Mouse (Mus musculus) stomach, postnatal 0 days (tissue): Measurements from ENCODE around the gene Gpd2. TPM values are rescaled to one million over a fixed set of nuclear protein-coding genes. Genes with fewer than 3 reads are reported as not detected.
A peak's percentile ranks its signal among the peaks of the same experiment; 100 is the strongest.

Experiments used
- ATAC-seq: fragments of 200-750 bp; cut with Nextera tagmentation; 2 replicates; pipeline ENCODE4 v1.8.0; 2017; ENCODE audit not compliant: low FRiP score, low TSS enrichment
- DNase-seq: peaks from one replicate; pipeline ENCODE4 v3.0.0-alpha.2; 2016; ENCODE audit warnings: low spot score
- H3K27ac ChIP-seq: fragments of 300-500 bp; sonication (generic); replicated peaks from 2 replicates; pipeline ENCODE4 v1.5.1; 2014; ENCODE audit warnings: mild to moderate bottlenecking, control low read depth
- H3K27me3 ChIP-seq: fragments of 300-500 bp; sonication (generic); 2 replicates; pipeline ENCODE4 v1.6.1; 2014; ENCODE audit warnings: low read length; ENCODE audit not compliant: control insufficient read depth, insufficient read depth
- H3K36me3 ChIP-seq: fragments of 300-500 bp; sonication (generic); 2 replicates; pipeline ENCODE4 v1.6.1; 2014; ENCODE audit warnings: low read length, mixed read lengths; ENCODE audit not compliant: control insufficient read depth, insufficient read depth
- H3K4me1 ChIP-seq: fragments of 300-500 bp; sonication (generic); replicated peaks from 2 replicates; pipeline ENCODE4 v1.6.1; 2014; ENCODE audit warnings: antibody characterized with exemption; ENCODE audit not compliant: control insufficient read depth, insufficient read depth
- H3K4me2 ChIP-seq: fragments of 300-500 bp; sonication (generic); replicated peaks from 2 replicates; pipeline ENCODE4 v1.6.1; 2014; ENCODE audit warnings: low read depth, mild to moderate bottlenecking, control low read depth, moderate library complexity
- H3K4me3 ChIP-seq: fragments of 300-500 bp; sonication (generic); 2 replicates; pipeline ENCODE4 v1.5.1; 2014; ENCODE audit warnings: low read depth, low read length, control low read depth
- H3K9ac ChIP-seq: fragments of 300-500 bp; sonication (generic); 2 replicates; pipeline ENCODE4 v1.6.1; 2014; ENCODE audit warnings: mild to moderate bottlenecking, low read length, control low read depth, mixed read lengths
- H3K9me3 ChIP-seq: fragments of 300-500 bp; sonication (generic); 2 replicates; pipeline ENCODE4 v1.6.1; 2016; ENCODE audit warnings: low read length; ENCODE audit not compliant: control insufficient read depth
- CTCF ChIP-seq: IDR thresholded peaks from 2 replicates; pipeline ENCODE4 v1.5.1; 2016; ENCODE audit warnings: antibody characterized with exemption, low read depth, mild to moderate bottlenecking, moderate library complexity
- EP300 ChIP-seq: optimal IDR thresholded peaks from 2 replicates; pipeline ENCODE3; 2016; ENCODE audit warnings: antibody characterized with exemption
- WGBS: fragments of 180-500 bp; shearing (Covaris S2); extraction: QIAGEN DNeasy Blood & Tissue Kit; methylation state at CpG from one replicate; pipeline ENCODE4 v1.1.7; 2014; 5-methylcytosine and 5-hydroxymethylcytosine counted together
- polyA plus RNA-seq: library from polyadenylated mRNA; unstranded; fragments of >200 nt; fragmentation: Nextera tagmentation; extraction: Ambion mirVana; gene quantifications from 2 replicates; pipeline ENCODE4 v1.2.1, GENCODE M21; 2015

The Gpd2 gene
- polyA plus RNA-seq, 1 experiment from 2014 or later = 33.5 TPM

GRCm38 (mm10) chr2:57342910-57343309 is 105.5 kb downstream of the Gpd2 start:
- TF ChIP-seq CTCF = no peak
- TF ChIP-seq EP300 = no peak
- ATAC-seq = no peak
- DNase-seq = no peak
- Histone ChIP-seq H3K4me3 (no peak overlapping the region), H3K27me3 (no peaks in the 10 kb centered on the region), H3K4me1 (no peaks in the 10 kb centered on the region), H3K36me3 (no peaks in the 10 kb centered on the region), H3K9ac (no peak overlapping the region), H3K9me3 (no peaks in the 10 kb centered on the region), H3K27ac (no peak overlapping the region), H3K4me2 (no peak overlapping the region)
- 20% methylated on average over 1 of the region's 1 CpGs for WGBS

- H3K36me3 ChIP-seq = no peaks in the 10 kb centered on the region
- TF ChIP-seq CTCF = no peak
- no peak for TF ChIP-seq EP300
- WGBS = 38% methylated on average over 9 of the region's 9 CpGs
- H3K9ac ChIP-seq = no peak overlapping the region
- H3K4me1 ChIP-seq = no peaks in the 10 kb centered on the region
- H3K4me2 ChIP-seq = no peak overlapping the region
- H3K27ac ChIP-seq = no peak overlapping the region
- no peak overlapping the region for H3K4me3 ChIP-seq
- H3K9me3 ChIP-seq = no peaks in the 10 kb centered on the region
- peak; percentile 45 for ATAC-seq
- DNase-seq = peak; percentile 26
- no peaks in the 10 kb centered on the region for H3K27me3 ChIP-seq
Observed at GRCm38 (mm10) chr2:57350615-57351014, 113.2 kb downstream of the Gpd2 start.

- TF ChIP-seq CTCF (no peak), EP300 (no peak)
- Histone ChIP-seq H3K4me2 (no peak overlapping the region), H3K4me3 (no peak overlapping the region), H3K9ac (no peak overlapping the region), H3K4me1 (no peaks in the 10 kb centered on the region), H3K27ac (no peak overlapping the region), H3K27me3 (no peaks in the 10 kb centered on the region), H3K36me3 (no peaks in the 10 kb centered on the region), H3K9me3 (no peaks in the 10 kb centered on the region)
- DNase-seq = no peak
- ATAC-seq = peak; percentile 38; the same call in 1 of the 2 replicates
- WGBS = 64% methylated on average over 9 of the region's 9 CpGs
Observed at GRCm38 (mm10) chr2:57353722-57354432, 116.4 kb downstream of the Gpd2 start.

- Histone ChIP-seq H3K27me3 (no peaks in the 10 kb centered on the region), H3K36me3 (no peaks in the 10 kb centered on the region), H3K4me2 (no peak overlapping the region), H3K4me3 (no peak overlapping the region), H3K9me3 (no peaks in the 10 kb centered on the region), H3K27ac (no peak overlapping the region), H3K9ac (no peak overlapping the region), H3K4me1 (no peaks in the 10 kb centered on the region)
- 72% methylated on average over 3 of the region's 3 CpGs for WGBS
- TF ChIP-seq CTCF (no peak), EP300 (no peak)
- DNase-seq (no peak), ATAC-seq (no peak)
Observed at GRCm38 (mm10) chr2:57354848-57355247, 117.4 kb downstream of the Gpd2 start.

- Histone ChIP-seq H3K27me3 (no peaks in the 10 kb centered on the region), H3K4me2 (no peak overlapping the region), H3K4me3 (no peak overlapping the region), H3K9ac (no peak overlapping the region), H3K36me3 (no peaks in the 10 kb centered on the region), H3K4me1 (no peaks in the 10 kb centered on the region), H3K9me3 (no peaks in the 10 kb centered on the region), H3K27ac (no peak overlapping the region)
- no peak for TF ChIP-seq CTCF
- no peak for TF ChIP-seq EP300
- no peak for ATAC-seq
- 79% methylated on average over 12 of the region's 12 CpGs for WGBS
- DNase-seq = no peak
Observed at GRCm38 (mm10) chr2:57356222-57356822, 118.9 kb downstream of the Gpd2 start.

GRCm38 (mm10) chr2:57362503-57362902 is 125.1 kb downstream of the Gpd2 start:
- Histone ChIP-seq H3K36me3 (no peaks in the 10 kb centered on the region; the same call in 1 of the 2 replicates), H3K27ac (no peak overlapping the region), H3K9me3 (no peaks in the 10 kb centered on the region), H3K4me3 (no peak overlapping the region), H3K27me3 (no peaks in the 10 kb centered on the region), H3K4me2 (no peak overlapping the region), H3K9ac (no peak overlapping the region), H3K4me1 (no peaks in the 10 kb centered on the region)
- DNase-seq = peak; percentile 30
- no peak for TF ChIP-seq EP300
- peak; percentile 62 for TF ChIP-seq CTCF
- 85% methylated on average over 3 of the region's 3 CpGs for WGBS
- ATAC-seq = peak; percentile 60
